Mouse (Mus musculus) kidney, embryonic 16.5 days (tissue): Measurements from ENCODE around the gene Acot7. TPM values are rescaled to one million over a fixed set of nuclear protein-coding genes. Genes with fewer than 3 reads are reported as not detected.
A peak's percentile ranks its signal among the peaks of the same experiment; 100 is the strongest.

Experiments
- ATAC-seq: fragments of 200-750 bp; cut with Nextera tagmentation; 2 replicates; pipeline ENCODE4 v1.8.0; 2017; ENCODE audit warnings: moderate TSS enrichment; ENCODE audit not compliant: low FRiP score, low TSS enrichment
- H3K27ac ChIP-seq: fragments of 300-500 bp; sonication (generic); 2 replicates; pipeline ENCODE4 v1.5.1; 2014; ENCODE audit warnings: low read length
- H3K27me3 ChIP-seq: fragments of 300-500 bp; sonication (generic); 2 replicates; pipeline ENCODE4 v1.6.1; 2014; ENCODE audit warnings: low read length, control low read depth, mixed read lengths; ENCODE audit not compliant: insufficient read depth
- H3K36me3 ChIP-seq: fragments of 300-500 bp; sonication (generic); 2 replicates; pipeline ENCODE4 v1.6.1; 2014; ENCODE audit warnings: low read length, control low read depth, mixed read lengths; ENCODE audit not compliant: insufficient read depth
- H3K4me1 ChIP-seq: fragments of 300-500 bp; sonication (generic); 2 replicates; pipeline ENCODE4 v1.6.1; 2014; ENCODE audit warnings: low read length, control low read depth, mixed read lengths; ENCODE audit not compliant: insufficient read depth
- H3K4me2 ChIP-seq: fragments of 300-500 bp; sonication (generic); replicated peaks from 2 replicates; pipeline ENCODE4 v1.6.1; 2014; ENCODE audit warnings: low read depth, low read length
- H3K4me3 ChIP-seq: fragments of 300-500 bp; sonication (generic); 2 replicates; pipeline ENCODE4 v1.5.1; 2014; ENCODE audit warnings: mild to moderate bottlenecking, low read length
- H3K9ac ChIP-seq: fragments of 300-500 bp; sonication (generic); replicated peaks from 2 replicates; pipeline ENCODE4 v1.6.1; 2014; ENCODE audit warnings: low read length
- H3K9me3 ChIP-seq: fragments of 300-500 bp; sonication (generic); 2 replicates; pipeline ENCODE4 v1.6.1; 2016; ENCODE audit warnings: low read length, control low read depth
- WGBS: fragments of 180-500 bp; shearing (Covaris S2); extraction: QIAGEN DNeasy Blood & Tissue Kit; methylation state at CpG from one replicate; pipeline ENCODE4 v1.1.7; 2014; 5-methylcytosine and 5-hydroxymethylcytosine counted together
- polyA plus RNA-seq: library from polyadenylated mRNA; unstranded; fragments of >200 nt; fragmentation: Nextera tagmentation; extraction: Ambion mirVana; gene quantifications from 2 replicates; pipeline ENCODE4 v1.2.1, GENCODE M21; 2015

Gene Acot7
- polyA plus RNA-seq, 1 experiment from 2014 or later: 76.4 TPM

DNA sequence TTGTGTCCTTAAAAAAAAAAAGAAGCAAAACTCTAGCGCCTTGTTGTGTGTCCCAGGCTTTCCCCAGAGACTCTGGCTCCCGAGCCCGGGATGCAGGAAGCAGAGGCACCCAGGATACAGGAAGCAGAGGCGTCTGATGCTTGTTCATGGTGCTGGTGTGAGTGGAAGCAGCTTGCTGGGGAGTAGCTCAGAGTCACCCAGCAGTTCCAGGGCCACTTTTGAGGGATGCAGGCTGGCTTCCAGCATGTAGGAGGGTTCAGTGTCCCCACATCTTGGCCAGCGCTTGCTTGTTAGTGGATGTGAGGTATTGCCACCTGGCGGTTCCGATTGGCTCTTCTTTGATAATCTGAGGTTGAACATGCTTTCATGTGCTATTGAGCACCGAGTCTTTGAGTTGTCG lies 9.2 kb downstream of the Acot7 start:
- Histone ChIP-seq H3K4me1 (peaks cover 23% of the 10 kb centered on the region), H3K9me3 (no peaks in the 10 kb centered on the region), H3K27me3 (no peaks in the 10 kb centered on the region), H3K4me3 (no peak overlapping the region), H3K9ac (no peak overlapping the region), H3K27ac (no peak overlapping the region), H3K36me3 (no peaks in the 10 kb centered on the region), H3K4me2 (0 out of 2 replicates have a peak overlapping the region, but pooled peaks have one; percentile 41)
- WGBS: 84% methylated on average over 9 of the region's 9 CpGs
- ATAC-seq: no peak

- WGBS: 97% methylated on average over 2 of the region's 2 CpGs
Measured at GRCm38 (mm10) chr4:152188651-152189050, 10.7 kb downstream of the Acot7 start.

GRCm38 (mm10) chr4:152189071-152189470 lies 11.1 kb downstream of the Acot7 start:
- Histone ChIP-seq H3K27me3 (no peaks in the 10 kb centered on the region), H3K4me3 (no peak overlapping the region), H3K4me2 (no peak overlapping the region), H3K36me3 (no peaks in the 10 kb centered on the region), H3K9me3 (no peaks in the 10 kb centered on the region), H3K4me1 (peaks cover 23% of the 10 kb centered on the region), H3K9ac (no peak overlapping the region), H3K27ac (no peak overlapping the region)
- no peak for ATAC-seq
- WGBS: 92% methylated on average over 6 of the region's 6 CpGs

More at GRCm38 (mm10) chr4:152188651-152189050, 10.7 kb downstream of the Acot7 start:
- Histone ChIP-seq H3K27me3 (no peaks in the 10 kb centered on the region), H3K4me2 (no peak overlapping the region), H3K9ac (no peak overlapping the region), H3K4me3 (no peak overlapping the region), H3K36me3 (no peaks in the 10 kb centered on the region), H3K9me3 (no peaks in the 10 kb centered on the region), H3K27ac (no peak overlapping the region), H3K4me1 (peaks cover 23% of the 10 kb centered on the region)
- ATAC-seq: no peak

- no peak overlapping the region for H3K4me2 ChIP-seq
Measured at GRCm38 (mm10) chr4:152189691-152190090, 11.8 kb downstream of the Acot7 start.

GRCm38 (mm10) chr4:152190096-152190653 lies 12.2 kb downstream of the Acot7 start:
- Histone ChIP-seq H3K4me2 (no peak overlapping the region), H3K27me3 (no peaks in the 10 kb centered on the region), H3K9me3 (no peaks in the 10 kb centered on the region), H3K4me3 (no peak overlapping the region), H3K4me1 (peaks cover 23% of the 10 kb centered on the region), H3K27ac (peak overlapping the region; percentile 17; the same call in 1 of the 2 replicates), H3K36me3 (no peaks in the 10 kb centered on the region), H3K9ac (no peak overlapping the region; the same call in 1 of the 2 replicates)
- ATAC-seq: no peak
- WGBS: 58% methylated on average over 11 of the region's 11 CpGs

More at GRCm38 (mm10) chr4:152189691-152190090, 11.8 kb downstream of the Acot7 start:
- Histone ChIP-seq H3K4me1 (peaks cover 27% of the 10 kb centered on the region), H3K9me3 (no peaks in the 10 kb centered on the region), H3K27ac (peak overlapping the region; percentile 17; the same call in 1 of the 2 replicates), H3K36me3 (no peaks in the 10 kb centered on the region), H3K4me3 (no peak overlapping the region), H3K27me3 (no peaks in the 10 kb centered on the region), H3K9ac (no peak overlapping the region; the same call in 1 of the 2 replicates)
- no peak for ATAC-seq
- whole genome bisulfite sequencing: 83% methylated on average over 4 of the region's 4 CpGs

DNA sequence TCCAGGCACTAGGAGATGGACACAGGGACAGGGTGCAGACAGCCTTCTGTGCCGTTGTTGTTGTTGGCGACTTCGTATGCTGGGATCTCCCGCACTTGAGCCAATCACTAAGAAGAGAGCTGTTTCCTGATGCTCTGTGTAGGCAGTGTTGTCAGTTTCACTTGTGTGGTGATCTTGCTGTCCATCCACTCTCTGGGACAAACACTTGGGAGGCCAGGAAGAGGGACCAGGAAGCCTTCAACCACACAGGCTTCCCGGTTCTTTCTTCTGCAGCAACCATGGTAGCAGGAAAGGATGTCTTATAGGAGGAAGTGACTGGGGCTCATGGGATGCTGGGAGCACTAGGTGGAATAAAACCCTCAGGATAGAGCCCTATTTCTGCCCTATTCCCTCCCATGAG lies 12.8 kb downstream of the Acot7 start:
- Histone ChIP-seq H3K27ac (no peak overlapping the region), H3K36me3 (no peaks in the 10 kb centered on the region), H3K9me3 (no peaks in the 10 kb centered on the region), H3K9ac (no peak overlapping the region), H3K4me1 (peaks cover 18% of the 10 kb centered on the region), H3K4me3 (no peak overlapping the region), H3K4me2 (no peak overlapping the region), H3K27me3 (no peaks in the 10 kb centered on the region)
- no peak for ATAC-seq
- WGBS: 68% methylated on average over 5 of the region's 5 CpGs

DNA sequence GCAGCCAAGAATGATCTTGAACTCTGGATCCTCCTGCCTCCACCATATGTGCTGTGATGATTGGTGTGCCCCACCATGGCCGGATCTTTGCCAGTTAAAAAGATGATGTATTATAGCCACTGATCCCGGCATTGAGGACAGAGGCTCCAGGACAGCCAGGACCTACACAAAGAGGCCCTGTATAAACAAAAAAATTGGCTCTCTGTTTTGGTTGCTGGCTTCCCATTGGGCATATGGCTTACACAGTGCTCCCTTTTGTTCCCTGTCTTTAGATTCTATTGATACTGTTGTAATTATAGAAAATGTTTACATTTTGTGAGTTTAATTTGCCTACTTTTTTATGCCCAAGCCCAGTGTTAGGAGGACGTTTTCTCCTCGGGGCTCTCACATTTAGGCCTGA lies 14.6 kb downstream of the Acot7 start:
- H3K9me3 ChIP-seq: no peaks in the 10 kb centered on the region
- no peaks in the 10 kb centered on the region for H3K27me3 ChIP-seq
- H3K36me3 ChIP-seq: no peaks in the 10 kb centered on the region
- peaks cover 9% of the 10 kb centered on the region for H3K4me1 ChIP-seq
- WGBS: 58% methylated on average over 4 of the region's 4 CpGs
- H3K4me2 ChIP-seq: no peak overlapping the region
- no peak overlapping the region for H3K27ac ChIP-seq
- ATAC-seq: no peak
- H3K9ac ChIP-seq: no peak overlapping the region
- no peak overlapping the region for H3K4me3 ChIP-seq

DNA sequence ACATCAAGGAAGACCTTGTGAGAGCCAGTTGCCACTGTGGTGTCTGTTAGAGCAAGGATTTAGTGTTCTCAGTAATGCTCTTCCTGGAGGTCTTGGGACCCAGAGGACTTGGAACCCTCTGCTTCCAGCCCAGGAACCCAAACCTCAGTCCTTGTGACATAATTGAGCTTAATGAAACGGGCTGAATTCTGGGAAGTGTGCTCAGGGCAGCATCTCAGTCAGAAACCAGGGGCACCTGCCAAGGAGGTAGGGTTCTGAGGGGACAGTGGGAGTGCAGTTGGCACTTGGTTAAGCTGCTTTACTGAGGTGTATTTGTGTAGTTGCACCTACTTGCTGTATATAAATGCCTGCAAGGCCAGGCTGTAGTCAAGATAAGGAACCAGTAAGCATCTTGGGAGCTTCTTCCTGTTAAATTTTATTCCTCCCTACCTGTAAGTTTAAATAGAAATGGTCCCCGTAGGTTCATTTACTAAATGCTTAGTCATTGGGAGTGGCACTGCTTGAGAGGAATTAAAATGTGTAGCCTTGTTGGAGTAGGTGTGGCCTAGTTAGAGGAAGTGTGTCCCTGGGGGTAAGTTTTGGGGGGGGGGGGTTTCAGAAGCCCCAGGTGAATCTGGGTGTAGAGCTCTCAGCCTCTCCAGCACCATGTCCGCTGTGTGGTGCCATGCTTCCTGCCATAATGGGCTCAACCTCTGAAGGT lies 16.7 kb downstream of the Acot7 start:
- no peaks in the 10 kb centered on the region for H3K27me3 ChIP-seq
- H3K27ac ChIP-seq: no peak overlapping the region
- no peak overlapping the region for H3K9ac ChIP-seq
- H3K4me2 ChIP-seq: no peak overlapping the region
- H3K36me3 ChIP-seq: no peaks in the 10 kb centered on the region
- no peak for ATAC-seq
- H3K4me1 ChIP-seq: peaks cover 9% of the 10 kb centered on the region
- 79% methylated on average over 3 of the region's 3 CpGs for WGBS
- H3K4me3 ChIP-seq: no peak overlapping the region
- H3K9me3 ChIP-seq: no peaks in the 10 kb centered on the region

- Histone ChIP-seq H3K36me3 (no peaks in the 10 kb centered on the region), H3K27me3 (no peaks in the 10 kb centered on the region), H3K9ac (no peak overlapping the region), H3K9me3 (no peaks in the 10 kb centered on the region), H3K4me3 (no peak overlapping the region), H3K4me2 (no peak overlapping the region), H3K27ac (no peak overlapping the region), H3K4me1 (peaks cover 8% of the 10 kb centered on the region)
- no peak for ATAC-seq
- 91% methylated on average over 8 of the region's 9 CpGs for WGBS
Measured at GRCm38 (mm10) chr4:152196276-152196675, 18.3 kb downstream of the Acot7 start.

- WGBS: 83% methylated on average over 5 of the region's 5 CpGs
- ATAC-seq: no peak
Measured at GRCm38 (mm10) chr4:152197545-152197944, 19.6 kb downstream of the Acot7 start.

More at GRCm38 (mm10) chr4:152197545-152197944, 19.6 kb downstream of the Acot7 start:
- Histone ChIP-seq H3K27ac (no peak overlapping the region), H3K4me1 (peaks cover 20% of the 10 kb centered on the region), H3K9ac (no peak overlapping the region), H3K4me3 (no peak overlapping the region), H3K9me3 (no peaks in the 10 kb centered on the region), H3K27me3 (no peaks in the 10 kb centered on the region), H3K4me2 (no peak overlapping the region), H3K36me3 (no peaks in the 10 kb centered on the region)
